Mouse (Mus musculus) forebrain, embryonic 13.5 days (tissue): ENCODE results near the gene Zbtb40. TPM values are rescaled to one million over a fixed set of nuclear protein-coding genes. Genes with fewer than 3 reads are reported as not detected.

Source experiments
- ATAC-seq: fragments of 200-750 bp; cut with Nextera tagmentation; 2 replicates; pipeline ENCODE4 v1.8.0; 2017
- H3K27ac ChIP-seq: fragments of 300-500 bp; sonication (generic); 2 replicates; pipeline ENCODE4 v1.5.1; 2015; ENCODE audit warnings: inconsistent platforms, mild to moderate bottlenecking, moderate library complexity
- H3K27me3 ChIP-seq: fragments of 300-500 bp; sonication (generic); 2 replicates; pipeline ENCODE4 v1.6.1; 2015; ENCODE audit warnings: mild to moderate bottlenecking, inconsistent platforms
- H3K36me3 ChIP-seq: fragments of 300-500 bp; sonication (generic); 2 replicates; pipeline ENCODE4 v1.6.1; 2015; ENCODE audit warnings: mild to moderate bottlenecking, inconsistent platforms; ENCODE audit not compliant: poor library complexity, severe bottlenecking
- H3K4me1 ChIP-seq: fragments of 300-500 bp; sonication (generic); 2 replicates; pipeline ENCODE4 v1.6.1; 2015; ENCODE audit warnings: inconsistent platforms
- H3K4me2 ChIP-seq: fragments of 300-500 bp; sonication (generic); 2 replicates; pipeline ENCODE4 v1.6.1; 2015; ENCODE audit warnings: inconsistent platforms, mild to moderate bottlenecking, moderate library complexity
- H3K4me3 ChIP-seq: fragments of 300-500 bp; sonication (generic); 2 replicates; pipeline ENCODE4 v1.5.1; 2015; ENCODE audit warnings: mild to moderate bottlenecking, inconsistent platforms
- H3K9ac ChIP-seq: fragments of 300-500 bp; sonication (generic); 2 replicates; pipeline ENCODE4 v1.6.1; 2015; ENCODE audit warnings: mild to moderate bottlenecking, inconsistent platforms
- H3K9me3 ChIP-seq: fragments of 300-500 bp; sonication (generic); replicated peaks from 2 replicates; pipeline ENCODE4 v1.6.1; 2016; ENCODE audit warnings: inconsistent platforms
- WGBS: fragments of 180-500 bp; shearing (Covaris S2); methylation state at CpG from one replicate; pipeline ENCODE4 v1.1.7; 2015; 5-methylcytosine and 5-hydroxymethylcytosine counted together
- polyA plus RNA-seq: library from polyadenylated mRNA; unstranded; fragments of >200 nt; fragmentation: Nextera tagmentation; extraction: Ambion mirVana; gene quantifications from 2 replicates; pipeline ENCODE4 v1.2.1, GENCODE M21; 2015

Zbtb40 gene
- polyA plus RNA-seq, 1 experiment from 2014 or later, result 4.8 TPM

DNA sequence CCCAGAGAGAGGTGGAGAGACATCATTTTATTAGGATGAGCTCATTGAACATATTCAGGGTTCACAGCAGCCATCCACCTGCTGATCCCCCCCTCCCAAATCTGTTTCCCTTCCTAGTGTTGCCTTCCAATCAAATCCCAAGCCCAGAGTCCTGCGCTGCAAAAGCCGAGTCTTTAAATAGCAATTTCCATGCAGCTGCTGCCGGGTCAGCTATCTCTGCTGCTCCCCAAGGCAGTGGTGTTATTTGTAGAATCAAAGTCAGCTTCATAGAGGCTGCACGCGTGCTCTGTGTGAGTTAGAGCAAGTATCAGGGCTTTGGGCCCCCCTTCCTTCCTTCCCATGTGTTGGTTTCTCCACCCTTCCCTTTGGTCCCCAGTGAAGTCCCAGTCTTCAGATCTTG, 5.2 kb upstream of the Zbtb40 start:
- Histone ChIP-seq H3K9me3 (peaks cover 4% of the 10 kb centered on the region; the same call in 1 of the 2 replicates), H3K27ac (no peak overlapping the region), H3K4me2 (no peak overlapping the region), H3K27me3 (peaks cover 68% of the 10 kb centered on the region), H3K4me1 (no peaks in the 10 kb centered on the region), H3K36me3 (no peaks in the 10 kb centered on the region), H3K4me3 (no peak overlapping the region), H3K9ac (no peak overlapping the region)
- ATAC-seq, result no peak
- 86% methylated on average over 5 of the region's 5 CpGs for WGBS

- under 1% methylated on average over 52 of the region's 52 CpGs for WGBS
- H3K27me3 ChIP-seq, result peaks cover 36% of the 10 kb centered on the region
- H3K9ac ChIP-seq, result peak overlapping the region; percentile 82
- H3K4me3 ChIP-seq, result peak overlapping the region; percentile 78
- no peaks in the 10 kb centered on the region; the same call in 1 of the 2 replicates for H3K9me3 ChIP-seq
- H3K4me2 ChIP-seq, result peak overlapping the region; percentile 79
- peak; percentile 80 for ATAC-seq
- peaks cover 25% of the 10 kb centered on the region for H3K4me1 ChIP-seq
- H3K36me3 ChIP-seq, result no peaks in the 10 kb centered on the region
- peak overlapping the region; percentile 80 for H3K27ac ChIP-seq
Measured at GRCm38 (mm10) chr4:137047840-137048549, 606 bp downstream of the Zbtb40 start.

- H3K4me1 ChIP-seq, result peaks cover 32% of the 10 kb centered on the region
- peaks cover 18% of the 10 kb centered on the region for H3K27me3 ChIP-seq
- no peak for ATAC-seq
- H3K4me2 ChIP-seq, result no peak overlapping the region
- H3K9ac ChIP-seq, result no peak overlapping the region
- no peaks in the 10 kb centered on the region; the same call in 1 of the 2 replicates for H3K9me3 ChIP-seq
- no peaks in the 10 kb centered on the region for H3K36me3 ChIP-seq
- 86% methylated on average over 5 of the region's 5 CpGs for WGBS
- no peak overlapping the region for H3K4me3 ChIP-seq
- no peak overlapping the region for H3K27ac ChIP-seq
Measured at GRCm38 (mm10) chr4:137046110-137046509, 2.5 kb downstream of the Zbtb40 start.

DNA sequence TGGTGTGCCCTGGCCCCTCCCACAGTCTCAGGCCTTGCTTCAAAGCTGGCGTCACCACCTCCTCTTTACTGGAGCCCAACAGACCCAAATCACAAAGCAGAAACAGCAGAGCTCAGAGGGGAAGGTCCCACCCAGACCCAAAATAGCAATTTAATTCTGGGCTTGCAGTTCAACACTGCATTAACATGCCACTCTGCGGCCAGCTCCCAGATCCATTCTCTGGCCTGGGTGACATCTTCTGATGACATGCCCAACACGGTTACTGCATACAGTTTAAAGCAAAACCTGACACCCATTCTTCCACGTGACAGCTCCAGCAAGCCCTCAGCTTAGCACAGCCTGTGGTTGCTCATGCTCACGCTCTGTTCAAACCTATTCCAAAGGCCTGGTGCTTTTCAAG, 4.1 kb downstream of the Zbtb40 start:
- peaks cover 32% of the 10 kb centered on the region for H3K4me1 ChIP-seq
- H3K9me3 ChIP-seq, result no peaks in the 10 kb centered on the region; the same call in 1 of the 2 replicates
- ATAC-seq, result no peak
- 28% methylated on average over 5 of the region's 5 CpGs for WGBS
- no peaks in the 10 kb centered on the region for H3K36me3 ChIP-seq
- H3K27me3 ChIP-seq, result 0 out of 2 replicates have a peak, but pooled peaks cover 2% of the 10 kb centered on the region
- no peak overlapping the region for H3K27ac ChIP-seq
- peak overlapping the region; percentile 30; the same call in 1 of the 2 replicates for H3K9ac ChIP-seq
- H3K4me2 ChIP-seq, result peak overlapping the region; percentile 0; the same call in 1 of the 2 replicates
- no peak overlapping the region for H3K4me3 ChIP-seq

GRCm38 (mm10) chr4:137043799-137044198, 4.8 kb downstream of the Zbtb40 start:
- Histone ChIP-seq H3K9me3 (no peaks in the 10 kb centered on the region), H3K4me2 (peak overlapping the region; percentile 0; the same call in 1 of the 2 replicates), H3K4me3 (no peak overlapping the region), H3K27me3 (no peaks in the 10 kb centered on the region), H3K9ac (no peak overlapping the region), H3K4me1 (peaks cover 32% of the 10 kb centered on the region), H3K27ac (no peak overlapping the region), H3K36me3 (no peaks in the 10 kb centered on the region)
- no peak for ATAC-seq
- 53% methylated on average over 11 of the region's 11 CpGs for WGBS

DNA sequence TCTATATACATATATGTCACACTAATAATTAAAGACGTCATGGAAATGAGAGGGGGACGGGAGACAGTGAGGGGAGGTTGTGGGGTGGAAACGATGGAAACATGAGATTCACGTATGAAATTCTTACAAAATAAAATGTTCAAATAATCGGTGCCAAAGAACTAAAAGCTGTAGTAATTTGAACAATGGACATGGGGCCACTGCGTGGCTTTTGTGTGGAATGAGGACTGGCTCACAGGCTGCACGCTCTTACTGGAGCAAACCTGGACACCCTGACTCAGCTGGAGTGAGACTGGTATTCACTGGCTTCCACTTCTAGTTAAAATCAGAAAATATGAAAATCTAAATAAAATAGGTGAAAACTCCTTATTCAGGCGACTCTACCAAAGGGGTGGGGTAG, 6.6 kb downstream of the Zbtb40 start:
- Histone ChIP-seq H3K4me3 (no peak overlapping the region), H3K27ac (no peak overlapping the region), H3K36me3 (no peaks in the 10 kb centered on the region), H3K4me1 (peaks cover 39% of the 10 kb centered on the region), H3K4me2 (no peak overlapping the region), H3K9me3 (no peaks in the 10 kb centered on the region), H3K9ac (no peak overlapping the region), H3K27me3 (no peaks in the 10 kb centered on the region)
- WGBS, result 89% methylated on average over 8 of the region's 8 CpGs
- ATAC-seq, result no peak

DNA sequence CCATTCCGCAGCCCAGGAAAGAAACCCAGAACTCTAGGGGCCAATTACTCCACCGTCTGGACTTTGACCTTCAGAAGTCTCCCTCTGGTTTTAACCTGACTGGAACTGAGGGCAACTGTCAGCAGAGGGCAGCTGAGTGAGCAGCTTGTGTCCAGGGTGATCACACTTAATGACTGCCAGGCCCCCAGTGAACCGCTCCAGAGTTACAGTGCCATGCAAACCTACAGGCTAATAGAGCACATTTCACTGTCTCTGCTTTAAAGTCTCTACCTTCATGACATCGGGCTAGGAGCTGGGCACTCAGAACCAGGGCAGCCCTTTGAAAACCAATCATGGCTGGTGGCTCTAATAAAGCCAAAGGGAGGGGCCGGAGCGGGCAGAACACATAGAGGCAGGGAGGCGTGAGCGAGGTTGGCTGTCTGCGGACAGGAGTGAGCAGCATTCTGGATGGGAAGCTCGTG, 7.4 kb downstream of the Zbtb40 start:
- no peak overlapping the region for H3K27ac ChIP-seq
- no peak for ATAC-seq
- H3K9me3 ChIP-seq, result no peaks in the 10 kb centered on the region
- no peak overlapping the region for H3K4me3 ChIP-seq
- H3K36me3 ChIP-seq, result no peaks in the 10 kb centered on the region
- H3K9ac ChIP-seq, result no peak overlapping the region
- 62% methylated on average over 10 of the region's 10 CpGs for WGBS
- H3K4me2 ChIP-seq, result no peak overlapping the region
- no peaks in the 10 kb centered on the region for H3K27me3 ChIP-seq
- H3K4me1 ChIP-seq, result peaks cover 39% of the 10 kb centered on the region

- Histone ChIP-seq H3K9ac (no peak overlapping the region), H3K4me3 (no peak overlapping the region), H3K27ac (no peak overlapping the region), H3K4me1 (peaks cover 33% of the 10 kb centered on the region), H3K9me3 (no peaks in the 10 kb centered on the region), H3K4me2 (no peak overlapping the region), H3K27me3 (no peaks in the 10 kb centered on the region), H3K36me3 (no peaks in the 10 kb centered on the region)
- 94% methylated on average over 7 of the region's 7 CpGs for WGBS
- no peak for ATAC-seq
Measured at GRCm38 (mm10) chr4:137039441-137039840, 9.2 kb downstream of the Zbtb40 start.

DNA sequence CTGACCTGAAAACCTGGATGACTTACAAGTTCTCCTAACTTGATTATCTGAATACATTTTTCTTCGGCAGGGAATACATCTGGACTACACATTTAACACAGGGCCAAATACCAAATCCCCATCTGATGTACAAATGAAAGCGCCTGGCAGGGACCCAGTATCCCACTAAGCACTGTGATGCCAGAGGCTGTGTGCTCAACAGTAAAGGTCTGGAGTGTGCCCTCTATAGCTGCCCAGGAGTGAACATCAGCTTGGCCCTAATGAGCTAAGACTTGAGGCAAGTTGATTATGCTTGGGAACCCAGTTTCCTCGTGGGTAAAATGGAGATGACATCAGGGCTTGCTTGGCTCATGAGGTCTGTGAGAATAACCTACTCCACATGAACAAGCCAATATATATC, 10.1 kb downstream of the Zbtb40 start:
- 54% methylated on average over 3 of the region's 3 CpGs for WGBS
- Histone ChIP-seq H3K9ac (no peak overlapping the region), H3K27me3 (no peaks in the 10 kb centered on the region), H3K4me1 (peaks cover 29% of the 10 kb centered on the region), H3K4me2 (no peak overlapping the region), H3K27ac (no peak overlapping the region), H3K9me3 (no peaks in the 10 kb centered on the region), H3K36me3 (no peaks in the 10 kb centered on the region), H3K4me3 (no peak overlapping the region)
- ATAC-seq, result no peak

DNA sequence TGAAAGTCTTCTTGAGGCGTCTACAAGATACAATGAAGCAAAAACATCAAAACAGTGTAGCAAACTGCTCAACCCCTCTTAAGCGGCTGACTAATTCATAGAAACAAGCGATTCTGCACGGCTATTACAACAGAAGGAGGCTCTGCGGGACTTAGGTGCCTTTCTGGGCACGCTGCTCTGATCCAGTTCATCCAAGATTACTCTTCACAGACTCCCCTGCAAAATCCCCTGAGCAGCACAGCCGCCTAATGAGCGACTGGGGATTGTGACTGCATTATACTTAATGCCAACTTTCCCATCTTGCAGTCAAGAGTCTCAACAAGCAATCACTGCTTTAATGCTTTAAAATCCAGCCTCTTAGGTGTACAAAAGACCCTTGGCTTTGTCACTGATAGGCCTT, 10.5 kb downstream of the Zbtb40 start:
- Histone ChIP-seq H3K4me3 (no peak overlapping the region), H3K4me2 (no peak overlapping the region), H3K9me3 (no peaks in the 10 kb centered on the region), H3K36me3 (no peaks in the 10 kb centered on the region), H3K4me1 (peaks cover 30% of the 10 kb centered on the region), H3K27ac (no peak overlapping the region; the same call in 1 of the 2 replicates), H3K9ac (no peak overlapping the region), H3K27me3 (no peaks in the 10 kb centered on the region)
- 11% methylated on average over 8 of the region's 8 CpGs for WGBS
- no peak for ATAC-seq

DNA sequence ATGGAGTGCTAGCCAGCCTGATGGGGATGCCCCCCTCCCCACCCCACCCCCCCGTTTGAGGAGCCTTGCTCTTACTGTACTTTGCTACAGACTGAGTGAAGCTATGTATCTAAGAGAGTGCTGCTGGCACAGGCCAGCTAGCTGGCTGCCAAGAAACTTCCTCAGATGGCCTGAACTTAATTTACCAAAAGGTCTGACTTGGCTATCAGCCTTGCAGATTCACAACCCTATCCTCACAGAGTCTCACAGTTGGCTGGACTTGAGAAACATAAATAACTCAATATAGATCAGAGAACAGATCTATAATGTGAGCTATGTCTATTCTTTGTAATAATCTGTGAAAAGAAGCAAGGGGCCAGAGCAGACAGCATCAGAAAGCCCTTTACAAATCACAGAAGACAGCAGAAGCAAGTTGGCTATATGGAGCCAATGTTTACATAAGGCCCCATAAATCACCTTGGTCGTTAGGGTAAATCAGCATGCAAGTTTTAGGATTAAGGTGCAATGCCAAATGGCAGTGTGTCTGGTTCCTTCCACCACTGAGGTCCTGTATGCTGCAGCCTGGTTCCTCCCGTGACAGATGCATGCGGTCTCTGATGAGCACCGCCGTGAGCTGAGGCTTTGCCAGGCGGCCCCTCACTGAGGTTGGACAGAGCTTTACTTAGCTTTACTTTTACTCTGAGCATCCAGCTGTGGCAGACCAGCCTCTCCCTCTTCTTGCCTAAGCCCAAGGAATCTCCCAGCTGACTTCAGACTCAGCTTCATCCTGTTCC, 15.3 kb downstream of the Zbtb40 start:
- Histone ChIP-seq H3K9me3 (no peaks in the 10 kb centered on the region), H3K4me3 (no peak overlapping the region), H3K27ac (no peak overlapping the region), H3K9ac (no peak overlapping the region), H3K4me1 (peaks cover 27% of the 10 kb centered on the region), H3K36me3 (no peaks in the 10 kb centered on the region), H3K27me3 (no peaks in the 10 kb centered on the region), H3K4me2 (no peak overlapping the region)
- 56% methylated on average over 7 of the region's 7 CpGs for WGBS
- ATAC-seq, result no peak

DNA sequence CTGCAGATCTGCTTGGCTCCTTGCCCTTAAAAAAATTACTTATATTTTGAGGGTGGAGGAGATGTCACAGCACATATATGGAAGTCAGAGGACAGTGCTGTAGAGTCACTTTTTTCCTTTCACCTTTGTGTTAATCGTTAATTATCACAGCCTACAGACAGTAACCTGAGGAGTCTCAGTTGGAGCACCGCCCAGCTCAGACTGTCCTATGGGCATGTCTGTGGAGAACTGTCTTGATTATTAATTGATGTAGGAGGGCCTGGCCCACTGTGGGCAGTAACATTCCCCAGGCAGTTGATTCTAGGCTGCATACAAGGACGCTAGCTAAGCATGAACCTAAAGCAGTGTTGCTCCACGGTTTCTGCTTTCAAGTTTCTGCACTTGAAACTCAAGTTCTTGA, 16.1 kb downstream of the Zbtb40 start:
- H3K4me1 ChIP-seq, result peaks cover 22% of the 10 kb centered on the region; the same call in 1 of the 2 replicates
- H3K9ac ChIP-seq, result no peak overlapping the region
- no peaks in the 10 kb centered on the region for H3K9me3 ChIP-seq
- 85% methylated on average over 4 of the region's 4 CpGs for WGBS
- H3K27ac ChIP-seq, result no peak overlapping the region
- ATAC-seq, result no peak
- H3K36me3 ChIP-seq, result no peaks in the 10 kb centered on the region
- no peak overlapping the region for H3K4me2 ChIP-seq
- H3K4me3 ChIP-seq, result no peak overlapping the region
- no peaks in the 10 kb centered on the region for H3K27me3 ChIP-seq
